ENCODE assay signal across 19 mouse cellular contexts in genomic region chr15:86102308-86102707, GRCm38 (mm10).
"Had no signal": no experiment of that assay in that cellular context is flagged by ENCODE, and none has a peak within 500 bp of the region (broad histone marks: within the 10 kb centered on the region; RNA-seq: fewer than 3 reads in every experiment).

No protein-coding gene starts in this region.

- H3K9me3 ChIP-seq: midbrain, embryonic 12.5 days; midbrain, embryonic 15.5 days; neural tube, embryonic 12.5 days; neural tube, embryonic 15.5 days had no signal

- DNase-seq: kidney, adult 18-20 months; kidney, adult 9 months; kidney, postnatal 14 days; lung, embryonic 14.5 days; right cerebral cortex, adult 18-20 months; right cerebral cortex, postnatal 14 days; right cerebral cortex, postnatal 4 days; thymus, adult 2 months; thymus, postnatal 25 days had no signal

- H3K9ac ChIP-seq: lung, embryonic 14.5 days; midbrain, embryonic 12.5 days; midbrain, embryonic 15.5 days; neural tube, embryonic 12.5 days; neural tube, embryonic 15.5 days had no signal

- H3K4me3 ChIP-seq: midbrain, embryonic 12.5 days; midbrain, embryonic 15.5 days; neural tube, embryonic 12.5 days; neural tube, embryonic 15.5 days had no signal

- H3K27ac ChIP-seq: hindbrain, postnatal 0 days; macrophage; midbrain, embryonic 12.5 days; midbrain, embryonic 15.5 days; neural tube, embryonic 12.5 days; neural tube, embryonic 15.5 days; stomach, postnatal 0 days had no signal

- H3K27me3 ChIP-seq: midbrain, embryonic 12.5 days; midbrain, embryonic 15.5 days; neural tube, embryonic 12.5 days; neural tube, embryonic 15.5 days had no signal

- ATAC-seq: hindbrain, postnatal 0 days; inflammation-experienced regulatory T-cells, adult 6 months; intestine, embryonic 16.5 days; lung, postnatal 0 days; midbrain, embryonic 15.5 days had no signal

- H3K4me2 ChIP-seq: lung, embryonic 14.5 days; midbrain, embryonic 12.5 days; midbrain, embryonic 15.5 days; neural tube, embryonic 12.5 days; neural tube, embryonic 15.5 days had no signal
